Mouse (Mus musculus): ENCODE measurements around the gene Atg14. TPM values are rescaled to one million over a fixed set of nuclear protein-coding genes. Genes with fewer than 3 reads are reported as not detected.

Atg14 gene
- polyA plus RNA-seq, 1 experiment = 16.0 TPM

DNA sequence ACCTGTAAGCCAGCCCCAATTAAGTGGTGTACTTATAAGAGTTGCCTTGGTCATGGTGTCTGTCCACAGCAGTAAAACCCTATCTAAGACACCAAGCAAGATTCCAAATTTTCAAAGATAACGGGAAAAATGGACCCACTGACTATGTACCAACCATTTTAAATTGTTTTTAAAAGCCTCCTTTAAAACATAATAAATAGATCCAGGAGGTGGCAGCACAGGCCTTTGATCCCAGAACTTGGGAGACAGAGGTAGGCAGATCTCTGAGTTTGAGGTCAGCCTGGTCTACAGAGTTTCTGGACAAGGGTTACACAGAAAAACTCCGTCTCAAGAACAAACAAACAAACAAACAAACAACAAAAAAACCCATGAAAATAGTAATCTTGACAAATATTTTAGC, 11.2 kb upstream of the Atg14 start:
- Histone ChIP-seq H3K4me3 (replicated peaks; ENCODE audit: insufficient read depth, low read depth, low read length) (no peak overlapping the region), H3K27ac (ENCODE audit: insufficient read depth, low read length) (no peak overlapping the region), H3K4me1 (ENCODE audit: control insufficient read depth, insufficient read depth, low read length) (peaks cover 5% of the 10 kb centered on the region), H3K27me3 (ENCODE audit: control insufficient read depth, insufficient read depth, low read length) (no peaks in the 10 kb centered on the region)
- TF ChIP-seq CTCF (IDR thresholded peaks at IDR 0.05; ENCODE audit: borderline replicate concordance, insufficient read depth, low read depth, low read length) = no peak
- TF ChIP-seq POLR2A (IDR thresholded peaks at IDR 0.05; ENCODE audit: borderline replicate concordance, insufficient read depth, low read length) = no peak
- no peak for DNase-seq
- 80% methylated on average over 2 of the region's 2 CpGs for WGBS

DNA sequence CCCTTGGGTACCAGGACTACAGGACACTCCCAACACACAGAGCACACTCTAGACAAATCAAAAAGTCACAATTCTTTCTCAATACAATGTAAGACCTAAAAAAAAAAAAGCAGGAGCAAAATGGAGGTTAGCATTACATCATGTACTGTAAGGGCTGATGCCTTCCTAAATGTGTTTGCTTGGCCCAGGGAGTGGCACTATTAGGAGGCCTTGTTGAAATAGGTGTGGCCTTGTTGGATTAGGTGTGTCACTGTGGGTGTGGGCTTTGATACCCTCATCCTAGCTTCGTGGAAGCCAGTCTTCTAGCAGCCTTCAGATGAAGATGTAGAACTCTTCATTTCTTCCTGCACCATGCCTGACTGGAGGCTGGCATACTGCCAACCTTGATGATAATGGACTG, 10.8 kb upstream of the Atg14 start:
- no peak overlapping the region for H3K27ac ChIP-seq (ENCODE audit: insufficient read depth, low read length)
- TF ChIP-seq CTCF (IDR thresholded peaks at IDR 0.05; ENCODE audit: borderline replicate concordance, insufficient read depth, low read depth, low read length) (no peak), POLR2A (IDR thresholded peaks at IDR 0.05; ENCODE audit: borderline replicate concordance, insufficient read depth, low read length) (no peak)
- H3K4me3 ChIP-seq (replicated peaks; ENCODE audit: insufficient read depth, low read depth, low read length) = no peak overlapping the region
- peaks cover 5% of the 10 kb centered on the region for H3K4me1 ChIP-seq (ENCODE audit: control insufficient read depth, insufficient read depth, low read length)
- no peaks in the 10 kb centered on the region for H3K27me3 ChIP-seq (ENCODE audit: control insufficient read depth, insufficient read depth, low read length)
- 25% methylated on average over 1 of the region's 1 CpGs for WGBS
- no peak for DNase-seq

DNA sequence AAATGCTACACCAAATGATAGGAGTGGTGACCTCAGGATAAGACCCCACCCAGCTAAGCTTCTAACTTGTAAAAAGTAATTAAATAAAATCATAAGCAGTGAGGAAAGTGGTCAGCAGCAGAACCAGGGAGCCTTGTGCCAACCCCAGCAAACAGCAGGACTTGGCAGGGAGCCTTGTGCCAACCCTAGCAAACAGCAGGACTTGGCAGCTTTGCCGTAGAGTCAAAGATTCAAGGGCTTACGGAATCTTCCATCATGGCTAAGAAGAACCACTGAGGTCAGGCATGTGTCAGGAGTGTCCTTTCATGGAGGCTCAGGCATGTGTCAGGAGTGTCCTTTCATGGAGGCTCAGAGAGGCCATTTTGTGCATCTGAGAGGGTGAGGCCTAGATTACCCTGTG, 7.6 kb upstream of the Atg14 start:
- WGBS = 6% methylated on average over 2 of the region's 2 CpGs
- peak; percentile 60 to 63 for DNase-seq
- TF ChIP-seq CTCF (IDR thresholded peaks at IDR 0.05; ENCODE audit: borderline replicate concordance, insufficient read depth, low read depth, low read length) (no peak), POLR2A (IDR thresholded peaks at IDR 0.05; ENCODE audit: borderline replicate concordance, insufficient read depth, low read length) (no peak)

DNA sequence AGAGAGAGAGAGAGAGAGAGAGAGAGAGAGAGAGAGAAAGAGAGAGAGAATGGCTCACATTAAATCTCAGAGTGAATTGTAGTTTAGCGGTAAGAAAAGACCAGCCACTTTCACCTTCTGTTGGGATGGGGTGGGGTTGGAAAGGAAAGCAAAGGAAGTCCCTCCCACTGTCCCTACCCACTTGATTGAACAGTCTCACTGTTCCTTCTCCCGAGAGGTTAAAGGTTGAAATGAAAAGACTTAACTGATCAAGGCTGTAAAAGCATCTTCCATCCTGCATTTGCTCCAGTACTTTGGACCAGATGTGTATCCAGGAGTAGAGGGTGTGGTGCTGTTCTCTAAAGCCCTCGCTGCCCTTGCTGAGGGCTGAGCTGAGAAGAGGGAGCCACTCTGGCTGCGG, 6.2 kb upstream of the Atg14 start:
- H3K27ac ChIP-seq (ENCODE audit: insufficient read depth, low read length) = no peak overlapping the region
- TF ChIP-seq POLR2A (IDR thresholded peaks at IDR 0.05; ENCODE audit: borderline replicate concordance, insufficient read depth, low read length) = no peak
- no peak for TF ChIP-seq CTCF (IDR thresholded peaks at IDR 0.05; ENCODE audit: borderline replicate concordance, insufficient read depth, low read depth, low read length)
- H3K27me3 ChIP-seq (ENCODE audit: control insufficient read depth, insufficient read depth, low read length) = no peaks in the 10 kb centered on the region
- WGBS = 68% methylated on average over 4 of the region's 4 CpGs
- H3K4me1 ChIP-seq (ENCODE audit: control insufficient read depth, insufficient read depth, low read length) = peaks cover 5% of the 10 kb centered on the region
- no peak overlapping the region for H3K4me3 ChIP-seq (replicated peaks; ENCODE audit: insufficient read depth, low read depth, low read length)
- DNase-seq = no peak

More for the DNA sequence above, 7.6 kb upstream of the Atg14 start:
- H3K27me3 ChIP-seq (ENCODE audit: control insufficient read depth, insufficient read depth, low read length) = no peaks in the 10 kb centered on the region
- no peak overlapping the region for H3K27ac ChIP-seq (ENCODE audit: insufficient read depth, low read length)
- peaks cover 5% of the 10 kb centered on the region for H3K4me1 ChIP-seq (ENCODE audit: control insufficient read depth, insufficient read depth, low read length)
- H3K4me3 ChIP-seq (replicated peaks; ENCODE audit: insufficient read depth, low read depth, low read length) = no peak overlapping the region

DNA sequence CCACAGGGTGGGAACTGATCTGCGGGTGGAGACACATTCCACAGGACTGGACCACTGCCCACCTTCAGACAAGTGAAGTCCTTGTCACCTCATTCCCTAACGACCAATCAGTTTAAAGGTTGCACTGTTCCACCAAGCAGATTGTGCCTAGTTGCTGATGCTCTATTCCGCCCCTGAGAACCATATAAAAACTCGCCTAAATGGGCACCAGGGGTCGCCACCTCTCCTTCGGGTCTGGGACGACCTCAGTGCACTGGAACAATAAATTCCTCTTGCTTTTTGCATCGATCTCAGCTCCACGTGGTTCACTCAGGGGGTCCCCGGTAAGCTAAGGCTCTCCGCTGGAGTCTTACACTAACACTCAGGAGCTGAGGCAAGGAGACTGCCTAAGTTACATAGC, 4.3 kb upstream of the Atg14 start:
- Histone ChIP-seq H3K27me3 (ENCODE audit: control insufficient read depth, insufficient read depth, low read length) (no peaks in the 10 kb centered on the region), H3K27ac (ENCODE audit: insufficient read depth, low read length) (no peak overlapping the region), H3K4me1 (ENCODE audit: control insufficient read depth, insufficient read depth, low read length) (peaks cover 5% of the 10 kb centered on the region), H3K4me3 (replicated peaks; ENCODE audit: insufficient read depth, low read depth, low read length) (no peak overlapping the region)
- TF ChIP-seq CTCF (IDR thresholded peaks at IDR 0.05; ENCODE audit: borderline replicate concordance, insufficient read depth, low read depth, low read length) (no peak), POLR2A (IDR thresholded peaks at IDR 0.05; ENCODE audit: borderline replicate concordance, insufficient read depth, low read length) (no peak)
- 66% methylated on average over 11 of the region's 11 CpGs for WGBS
- no peak for DNase-seq

DNA sequence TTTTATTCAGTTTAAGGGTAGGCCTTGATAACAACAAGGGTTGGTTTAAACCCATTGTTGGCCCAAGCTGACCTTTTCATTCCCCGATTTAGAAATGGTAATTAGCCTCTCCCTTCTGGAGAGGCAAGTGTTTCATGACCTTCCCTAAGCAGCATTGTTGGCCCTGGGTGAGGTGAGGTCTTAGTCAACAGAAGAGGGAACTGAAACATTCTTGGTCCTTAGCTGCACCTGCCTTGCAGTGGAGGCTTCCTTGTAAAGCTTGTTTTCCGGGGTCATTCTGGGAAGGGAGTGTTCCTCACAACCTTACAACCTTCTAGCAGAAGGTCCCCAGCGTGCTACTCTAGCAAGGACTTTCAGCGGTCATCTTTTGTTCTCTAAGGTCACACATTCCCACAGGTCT, 2.3 kb upstream of the Atg14 start:
- TF ChIP-seq POLR2A (IDR thresholded peaks at IDR 0.05; ENCODE audit: borderline replicate concordance, insufficient read depth, low read length) (no peak), CTCF (IDR thresholded peaks at IDR 0.05; ENCODE audit: borderline replicate concordance, insufficient read depth, low read depth, low read length) (no peak)
- DNase-seq = no peak
- no peaks in the 10 kb centered on the region for H3K4me1 ChIP-seq (ENCODE audit: control insufficient read depth, insufficient read depth, low read length)
- WGBS = 82% methylated on average over 4 of the region's 4 CpGs
- H3K27me3 ChIP-seq (ENCODE audit: control insufficient read depth, insufficient read depth, low read length) = no peaks in the 10 kb centered on the region
- no peak overlapping the region for H3K4me3 ChIP-seq (replicated peaks; ENCODE audit: insufficient read depth, low read depth, low read length)
- H3K27ac ChIP-seq (ENCODE audit: insufficient read depth, low read length) = no peak overlapping the region

DNA sequence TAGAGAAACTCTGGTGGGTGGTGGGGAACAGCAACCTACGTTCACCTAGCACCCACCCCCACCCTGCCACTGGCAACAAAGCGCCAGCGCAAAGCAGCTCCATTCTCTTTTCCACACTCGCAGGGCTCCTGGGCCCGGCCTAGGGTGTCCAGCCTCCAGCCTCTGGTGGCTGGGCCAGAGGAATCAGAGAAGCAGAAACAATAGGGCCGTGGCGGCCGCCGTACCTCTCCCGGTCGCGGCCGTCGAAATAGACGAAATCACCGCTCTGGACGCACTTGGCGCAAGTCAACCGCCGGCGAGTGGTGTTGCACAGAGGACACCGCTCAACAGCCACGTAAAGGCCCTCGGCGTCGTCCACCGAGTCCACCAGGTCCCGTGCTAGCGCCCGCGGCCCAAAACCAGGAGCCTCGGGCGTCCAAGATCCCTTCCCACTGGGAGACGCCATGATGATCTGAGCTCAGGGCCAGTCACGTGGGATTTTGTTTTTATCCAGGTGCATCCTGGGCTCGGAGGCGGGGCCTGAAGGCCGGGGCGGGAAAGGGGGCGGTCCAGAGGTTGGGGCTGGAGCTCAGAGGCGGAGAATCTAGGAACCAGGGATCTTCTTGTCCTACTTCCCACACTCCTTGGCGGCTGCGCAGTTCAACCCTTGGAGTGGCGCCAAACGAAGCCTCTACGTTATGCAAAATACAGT, 2.3 kb downstream of the Atg14 start:
- peak; percentile 96 to 97 for DNase-seq
- H3K27ac ChIP-seq (ENCODE audit: insufficient read depth, low read length) = peak overlapping the region; percentile 69
- TF ChIP-seq CTCF (IDR thresholded peaks at IDR 0.05; ENCODE audit: borderline replicate concordance, insufficient read depth, low read depth, low read length) (no peak), POLR2A (IDR thresholded peaks at IDR 0.05; ENCODE audit: borderline replicate concordance, insufficient read depth, low read length) (peak; percentile 59; the same call in 1 of the 2 replicates)
- under 1% methylated on average over 46 of the region's 46 CpGs for WGBS
- H3K4me3 ChIP-seq (replicated peaks; ENCODE audit: insufficient read depth, low read depth, low read length) = peak overlapping the region; percentile 94
- H3K27me3 ChIP-seq (ENCODE audit: control insufficient read depth, insufficient read depth, low read length) = no peaks in the 10 kb centered on the region
- no peaks in the 10 kb centered on the region for H3K4me1 ChIP-seq (ENCODE audit: control insufficient read depth, insufficient read depth, low read length)

DNA sequence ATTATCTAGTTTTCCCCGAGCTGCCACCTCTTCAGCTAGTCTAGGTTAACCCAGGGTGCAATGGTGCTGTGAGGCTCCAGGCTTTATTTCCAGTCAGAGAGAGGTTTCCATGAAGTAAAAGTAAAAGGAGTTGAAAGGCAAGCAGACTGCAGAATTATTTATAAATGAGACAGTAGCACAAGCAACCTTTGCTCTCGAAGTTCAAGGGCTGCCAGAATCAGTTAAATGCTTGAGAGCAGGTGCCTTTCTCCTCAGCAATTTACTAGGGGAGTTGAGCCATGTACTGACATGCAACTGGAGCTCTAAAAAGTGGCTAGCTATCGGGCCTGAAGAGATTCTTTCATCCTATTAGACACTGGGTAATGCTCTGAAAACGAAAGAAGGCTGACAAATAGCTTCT, 7.3 kb downstream of the Atg14 start:
- WGBS = 88% methylated on average over 4 of the region's 4 CpGs
- no peak for DNase-seq
- H3K4me3 ChIP-seq (replicated peaks; ENCODE audit: insufficient read depth, low read depth, low read length) = no peak overlapping the region
- TF ChIP-seq POLR2A (IDR thresholded peaks at IDR 0.05; ENCODE audit: borderline replicate concordance, insufficient read depth, low read length) (no peak), CTCF (IDR thresholded peaks at IDR 0.05; ENCODE audit: borderline replicate concordance, insufficient read depth, low read depth, low read length) (no peak)
- H3K27ac ChIP-seq (ENCODE audit: insufficient read depth, low read length) = no peak overlapping the region
- H3K27me3 ChIP-seq (ENCODE audit: control insufficient read depth, insufficient read depth, low read length) = no peaks in the 10 kb centered on the region
- no peaks in the 10 kb centered on the region for H3K4me1 ChIP-seq (ENCODE audit: control insufficient read depth, insufficient read depth, low read length)

All from cerebellum, adult 2 months (tissue).